Mouse (Mus musculus) MEL-GATA-1-ER (cell line): ENCODE results near the gene Bcl2l1.

Experiments
- DNase-seq: peaks from one replicate; pipeline ENCODE4 v3.0.0-alpha.2; 2012; ENCODE audit warnings: low read depth; ENCODE audit errors: extremely low read depth

The Bcl2l1 gene

GRCm38 (mm10) chr2:152739031-152739841, 92.3 kb downstream of the Bcl2l1 start:
- peak; percentile 88 for DNase-seq

- peak; percentile 12 for DNase-seq
Measured at GRCm38 (mm10) chr2:152738341-152738740, 93.2 kb downstream of the Bcl2l1 start.

GRCm38 (mm10) chr2:152737306-152738221, 94.0 kb downstream of the Bcl2l1 start:
- peak; percentile 34 for DNase-seq

- peak; percentile 65 for DNase-seq
Measured at GRCm38 (mm10) chr2:152736748-152737147, 94.8 kb downstream of the Bcl2l1 start.

GRCm38 (mm10) chr2:152736090-152736601, 95.4 kb downstream of the Bcl2l1 start, which contains the start of gene Id1:
Gene Id1 (plus strand): TSS chr2:152736251.
- peak; percentile 95 for DNase-seq

GRCm38 (mm10) chr2:152734984-152735383, 96.5 kb downstream of the Bcl2l1 start:
- DNase-seq, result peak; percentile 43

- DNase-seq, result no peak
Measured at GRCm38 (mm10) chr2:152734501-152734900, 97.0 kb downstream of the Bcl2l1 start.

GRCm38 (mm10) chr2:152733201-152733600, 98.3 kb downstream of the Bcl2l1 start:
- no peak for DNase-seq
